Mouse (Mus musculus) liver, adult (tissue): ENCODE results near the gene Depdc1a.

Experiments used
- GATA4 ChIP-seq: IDR thresholded peaks from 2 replicates; pipeline ENCODE4 v1.6.1; 2014; ENCODE audit warnings: mild to moderate bottlenecking, low read length; ENCODE audit not compliant: insufficient replicate concordance

Depdc1a gene

DNA sequence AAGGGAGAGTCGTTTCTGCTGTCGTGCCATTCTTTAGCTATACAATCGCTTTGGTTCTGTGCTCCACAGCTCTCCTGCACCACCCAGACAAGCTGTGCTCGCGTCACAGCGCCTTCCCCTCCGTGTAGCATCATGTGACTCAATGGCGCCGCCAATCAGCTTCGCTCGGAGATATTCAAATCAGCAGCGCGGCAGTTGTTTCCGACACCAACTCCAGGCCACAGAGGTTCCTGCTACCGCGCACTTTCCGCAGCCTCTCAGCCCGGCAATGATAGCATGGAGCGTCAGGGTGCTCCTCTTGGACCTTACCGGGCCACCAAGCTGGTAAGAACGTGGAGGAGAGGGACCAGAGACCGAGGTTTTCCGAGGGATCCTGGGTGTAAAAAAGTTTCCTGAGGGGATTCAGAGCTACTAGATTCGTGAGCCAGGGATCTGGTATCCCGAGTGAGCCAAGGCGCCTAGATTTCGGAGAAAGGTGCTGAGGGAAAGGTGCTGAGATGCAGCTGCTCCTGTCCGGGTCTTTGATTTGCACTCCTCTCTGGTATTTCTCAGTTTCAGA lies at the start of gene Depdc1a:
TSS of gene Depdc1a (plus strand) at position 191 of the 559 bp plus-strand sequence.
- TF ChIP-seq GATA4: no peak

DNA sequence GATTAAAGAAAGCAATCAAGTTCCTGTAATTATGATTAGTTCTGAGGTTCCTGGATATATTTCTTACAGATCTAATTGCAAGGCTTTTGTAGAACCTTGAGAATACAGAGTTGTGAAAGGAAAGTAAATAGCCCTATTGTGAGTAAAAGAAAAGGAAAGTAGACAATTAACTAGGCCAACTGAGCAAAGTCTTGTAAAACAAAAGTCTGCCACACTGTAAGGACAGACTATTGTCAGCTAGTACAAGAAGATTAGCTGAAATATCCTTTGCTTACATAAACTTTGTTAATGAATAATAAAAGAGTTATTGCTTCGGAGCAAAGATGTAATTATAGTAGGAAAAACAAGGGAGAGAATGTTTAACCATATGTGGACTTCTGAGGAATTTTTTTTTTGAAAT lies 25.2 kb upstream of the Depdc1a start:
- no peak for TF ChIP-seq GATA4

DNA sequence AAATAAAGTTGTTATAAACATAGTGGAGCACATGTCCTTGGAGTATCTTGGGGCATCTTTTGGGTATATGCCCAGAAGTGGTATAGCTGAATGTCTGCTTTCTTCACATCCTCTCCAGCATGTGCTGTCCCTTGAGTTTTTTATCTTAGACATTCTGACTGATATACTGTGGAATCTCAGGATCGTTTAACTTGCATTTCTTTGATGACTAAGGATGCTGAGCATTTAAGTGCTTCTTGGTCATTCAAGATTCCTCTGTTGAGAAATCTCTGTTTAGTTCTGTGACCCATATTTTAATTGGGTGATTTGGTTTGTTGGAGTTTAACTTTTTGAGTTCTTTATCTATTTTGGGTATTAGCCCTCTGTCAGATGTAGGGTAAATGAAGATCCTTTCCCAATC lies 19.8 kb upstream of the Depdc1a start:
- no peak for TF ChIP-seq GATA4

DNA sequence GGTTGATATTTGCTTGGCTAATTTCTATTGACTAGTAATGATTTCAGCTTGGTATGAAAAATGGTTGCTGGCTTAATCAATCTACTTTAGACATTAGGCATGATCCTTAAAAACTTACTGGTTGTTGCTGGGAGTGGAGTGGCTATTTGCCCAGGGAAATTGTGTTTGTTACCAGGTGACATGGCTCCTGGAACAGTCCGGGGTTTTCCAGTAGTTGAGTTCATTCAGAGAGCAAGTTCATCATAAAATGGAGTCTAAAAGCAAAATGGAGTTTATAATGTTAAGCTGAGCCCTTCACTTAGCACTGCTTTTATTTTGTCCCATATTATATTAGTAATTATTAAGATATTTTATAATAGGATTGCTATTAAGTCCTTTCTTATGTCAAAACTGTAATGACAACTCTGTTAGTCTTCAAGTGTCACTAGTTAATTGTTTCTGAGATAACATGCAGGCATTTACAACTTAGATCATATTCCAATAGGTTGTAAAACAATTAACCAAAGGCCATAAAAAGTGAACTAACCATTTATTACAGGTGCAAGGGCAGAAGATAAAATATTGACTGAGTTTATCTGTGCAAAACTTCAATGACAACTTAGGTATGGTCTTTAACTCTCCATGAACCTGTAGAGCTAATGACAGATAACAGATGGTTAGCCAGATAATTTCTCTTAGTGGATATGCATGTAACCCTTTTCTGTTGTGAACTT lies 17.8 kb upstream of the Depdc1a start:
- no peak for TF ChIP-seq GATA4

DNA sequence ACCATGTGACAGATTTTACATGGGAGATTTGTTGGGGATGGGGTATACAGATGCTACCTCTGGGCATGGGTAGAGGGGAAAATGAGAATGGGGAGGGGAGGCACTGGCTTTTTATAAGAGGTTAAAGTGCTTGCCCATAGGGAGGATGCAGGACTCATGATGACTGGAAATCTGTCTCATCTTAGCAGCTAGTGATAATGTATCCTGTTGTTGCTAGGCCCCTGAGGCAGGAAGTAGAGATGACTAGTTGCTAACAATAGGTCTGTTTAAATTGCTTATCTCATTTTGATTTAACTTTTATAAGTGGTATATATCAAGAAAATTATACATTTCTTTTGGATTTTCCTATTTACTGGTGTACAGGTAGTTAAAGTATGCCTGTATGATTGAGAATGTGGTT lies 13.7 kb downstream of the Depdc1a start:
- no peak for TF ChIP-seq GATA4

DNA sequence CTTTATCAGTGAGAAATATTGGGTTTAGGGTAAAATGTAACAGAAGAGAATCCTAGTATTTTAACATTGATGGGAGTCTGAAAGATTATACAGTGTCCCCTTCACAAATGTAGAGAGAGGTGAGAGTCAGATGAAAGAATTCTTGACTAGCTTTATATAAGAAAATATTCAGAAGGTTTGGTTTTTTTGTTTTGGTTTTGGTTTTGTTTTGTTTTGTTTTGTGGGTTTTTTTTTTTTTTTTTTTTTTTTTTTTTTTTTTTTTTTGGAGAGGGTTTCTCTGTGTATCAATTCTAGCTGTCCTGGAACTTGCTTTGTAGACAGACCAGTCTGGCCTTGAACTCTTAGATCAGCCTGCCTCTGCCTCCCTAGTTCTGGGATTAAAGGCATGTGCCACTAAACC lies 33.3 kb downstream of the Depdc1a start:
- no peak for TF ChIP-seq GATA4

DNA sequence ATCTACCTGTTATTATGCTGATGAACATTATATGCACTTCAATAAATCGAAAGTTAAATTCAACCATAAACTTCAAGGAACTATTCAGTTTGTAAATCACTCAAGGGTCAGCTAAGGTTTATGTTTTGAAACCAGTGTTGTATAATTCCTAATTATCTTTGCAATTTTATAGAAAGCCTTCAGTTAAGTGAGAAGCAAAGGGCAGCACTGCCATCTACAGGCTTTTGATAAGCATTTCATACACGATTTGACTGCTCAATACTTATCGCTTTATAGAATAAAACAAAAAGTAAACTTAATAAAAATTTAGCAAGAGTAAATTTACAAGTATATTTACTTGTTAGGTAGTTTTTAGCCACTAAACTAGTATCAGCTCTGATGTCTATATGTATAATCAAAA lies 53.1 kb downstream of the Depdc1a start:
- no peak for TF ChIP-seq GATA4

DNA sequence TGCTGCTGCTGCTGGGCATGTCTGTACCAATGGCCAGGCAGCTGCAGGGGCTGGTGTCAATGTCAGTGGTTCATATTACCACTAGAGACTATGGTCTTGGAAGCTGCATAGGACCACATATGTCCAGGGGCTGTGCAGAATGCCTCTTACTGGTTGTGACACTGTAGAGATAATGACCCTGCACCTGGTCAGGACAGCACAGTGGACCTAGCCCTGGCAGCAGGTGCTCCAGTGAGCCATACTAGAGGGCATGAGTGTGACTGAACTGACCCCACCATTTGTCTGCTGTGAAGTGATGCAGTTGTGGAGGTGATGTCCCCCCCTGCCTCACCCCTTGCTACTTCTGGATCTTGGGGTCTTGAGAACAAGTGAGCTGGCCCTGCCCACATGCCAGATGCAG lies 55.0 kb downstream of the Depdc1a start:
- TF ChIP-seq GATA4: no peak
